Mouse (Mus musculus) lung, embryonic 15.5 days (tissue): ENCODE measurements at regions not wholly inside any gene's neighbourhood (a gene's known extent, or its start where the extent isn't known, plus 50 kb on each side); places are given as distances from the start of the nearest gene placed in this dataset.

Experiments
- ATAC-seq: fragments of 200-750 bp; cut with Nextera tagmentation; 2 replicates; pipeline ENCODE4 v1.8.0; 2017; ENCODE audit warnings: moderate number of reproducible peaks, borderline replicate concordance; ENCODE audit not compliant: low FRiP score, low TSS enrichment; ENCODE audit errors: extremely low read depth
- H3K27ac ChIP-seq: fragments of 300-500 bp; sonication (generic); 2 replicates; pipeline ENCODE4 v1.5.1; 2015; ENCODE audit warnings: moderate library complexity, mild to moderate bottlenecking, inconsistent platforms
- H3K27me3 ChIP-seq: fragments of 300-500 bp; sonication (generic); 2 replicates; pipeline ENCODE4 v1.6.1; 2015; ENCODE audit warnings: inconsistent platforms
- H3K36me3 ChIP-seq: fragments of 300-500 bp; sonication (generic); 2 replicates; pipeline ENCODE4 v1.6.1; 2015; ENCODE audit warnings: inconsistent platforms
- H3K4me1 ChIP-seq: fragments of 300-500 bp; sonication (generic); 2 replicates; pipeline ENCODE4 v1.6.1; 2015; ENCODE audit warnings: inconsistent platforms
- H3K4me2 ChIP-seq: fragments of 300-500 bp; sonication (generic); 2 replicates; pipeline ENCODE4 v1.6.1; 2015; ENCODE audit warnings: inconsistent platforms, mild to moderate bottlenecking, moderate library complexity
- H3K4me3 ChIP-seq: fragments of 300-500 bp; sonication (generic); 2 replicates; pipeline ENCODE4 v1.5.1; 2015; ENCODE audit warnings: mild to moderate bottlenecking, inconsistent platforms
- H3K9ac ChIP-seq: fragments of 300-500 bp; sonication (generic); 2 replicates; pipeline ENCODE4 v1.6.1; 2015; ENCODE audit warnings: inconsistent platforms
- H3K9me3 ChIP-seq: fragments of 300-500 bp; sonication (generic); 2 replicates; pipeline ENCODE4 v1.6.1; 2016; ENCODE audit warnings: inconsistent platforms
- WGBS: fragments of 180-500 bp; shearing (Covaris S2); methylation state at CpG from one replicate; pipeline ENCODE4 v1.1.7; 2015; 5-methylcytosine and 5-hydroxymethylcytosine counted together

DNA sequence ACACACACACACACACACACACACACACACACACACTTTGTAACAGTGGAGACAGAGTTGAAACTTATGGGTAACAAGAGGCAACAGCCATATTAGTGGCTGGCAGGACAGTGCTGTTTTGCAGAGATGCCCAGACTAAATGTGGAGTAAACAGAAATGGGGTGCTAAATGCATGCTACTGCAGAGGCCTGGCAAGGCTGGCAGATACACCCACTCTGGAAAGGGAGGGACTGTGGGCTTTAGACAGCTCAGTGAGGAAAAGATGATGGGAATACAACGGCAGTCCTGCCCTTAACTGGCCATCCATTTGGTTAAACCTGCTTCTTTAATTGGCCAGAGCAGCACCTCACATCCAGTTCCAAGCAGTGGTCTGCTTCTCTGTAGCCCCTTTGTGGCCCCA lies 113.7 kb upstream of the Topaz1 start:
- ATAC-seq = no peak
- 50% methylated on average over 1 of the region's 1 CpGs for WGBS
- no peaks in the 10 kb centered on the region for H3K9me3 ChIP-seq
- no peaks in the 10 kb centered on the region for H3K4me1 ChIP-seq
- H3K36me3 ChIP-seq = no peaks in the 10 kb centered on the region
- H3K27me3 ChIP-seq = no peaks in the 10 kb centered on the region
- H3K27ac ChIP-seq = no peak overlapping the region
- no peak overlapping the region for H3K4me3 ChIP-seq
- no peak overlapping the region for H3K4me2 ChIP-seq
- no peak overlapping the region for H3K9ac ChIP-seq

DNA sequence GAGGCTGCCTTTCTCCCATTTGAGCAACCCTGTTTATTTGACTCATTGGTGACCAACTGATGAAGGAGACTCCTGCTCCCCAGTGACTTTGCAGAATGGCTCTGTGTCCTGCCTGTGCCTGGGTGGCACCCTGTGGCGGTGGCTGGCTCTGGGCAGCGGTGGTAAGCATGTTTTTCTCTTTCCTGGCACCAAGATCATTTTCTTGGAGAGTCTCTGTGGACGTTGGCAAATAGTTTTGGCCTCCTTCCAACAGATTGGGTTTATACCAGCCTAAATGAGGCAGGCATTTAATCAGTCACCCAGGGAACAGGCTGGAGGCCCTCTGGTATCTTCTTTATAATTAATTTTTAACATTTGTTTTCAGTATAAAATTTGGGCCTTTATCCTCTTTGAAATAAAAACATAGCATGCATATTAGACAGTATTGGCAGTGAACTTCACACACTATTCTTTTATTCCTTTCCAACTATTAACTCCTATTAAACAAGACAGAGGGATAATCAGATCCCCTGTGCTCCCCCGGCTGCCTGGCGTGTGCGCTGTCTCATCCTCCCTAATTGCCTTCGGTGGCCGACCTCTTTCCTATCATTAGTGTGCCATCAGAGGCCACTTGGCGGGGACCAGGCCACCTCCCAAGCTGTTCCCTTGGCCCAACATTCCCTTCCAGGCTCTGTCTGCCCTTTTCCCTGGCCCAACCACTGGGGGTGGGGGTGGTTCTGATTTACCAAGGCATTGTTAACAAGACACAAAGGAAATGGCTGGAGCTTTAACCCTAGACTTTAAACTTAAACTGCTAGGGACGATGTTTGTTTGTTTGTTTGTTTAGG lies 111.8 kb upstream of the Topaz1 start:
- no peak overlapping the region for H3K4me2 ChIP-seq
- H3K9me3 ChIP-seq = no peaks in the 10 kb centered on the region
- H3K4me3 ChIP-seq = no peak overlapping the region
- no peak overlapping the region for H3K27ac ChIP-seq
- WGBS = 48% methylated on average over 10 of the region's 10 CpGs
- no peaks in the 10 kb centered on the region for H3K27me3 ChIP-seq
- H3K36me3 ChIP-seq = no peaks in the 10 kb centered on the region
- no peak overlapping the region for H3K9ac ChIP-seq
- no peak for ATAC-seq
- no peaks in the 10 kb centered on the region for H3K4me1 ChIP-seq

DNA sequence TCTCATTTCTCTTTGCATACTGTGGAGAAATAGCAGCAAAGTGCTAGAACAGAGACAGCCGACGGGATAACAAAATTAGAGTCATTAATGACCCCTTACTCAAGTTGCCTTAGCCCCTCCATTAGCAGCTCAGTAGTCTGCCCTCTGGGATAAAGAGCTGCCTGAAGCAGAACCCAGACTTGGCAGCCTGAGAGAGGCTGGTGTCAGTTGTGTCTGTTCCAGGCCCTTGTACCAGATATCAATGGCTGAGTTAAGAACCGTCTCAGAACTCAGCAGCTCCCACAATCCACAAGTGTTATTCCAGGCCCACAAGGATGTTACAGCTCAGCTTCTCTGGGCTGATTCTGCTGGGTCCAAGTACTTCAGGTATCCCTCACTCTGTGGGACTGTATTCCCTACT lies 109.6 kb upstream of the Topaz1 start:
- Histone ChIP-seq H3K9ac (no peak overlapping the region), H3K27me3 (no peaks in the 10 kb centered on the region), H3K4me3 (no peak overlapping the region), H3K4me1 (no peaks in the 10 kb centered on the region), H3K9me3 (no peaks in the 10 kb centered on the region), H3K4me2 (no peak overlapping the region), H3K27ac (no peak overlapping the region), H3K36me3 (no peaks in the 10 kb centered on the region)
- 57% methylated on average over 3 of the region's 3 CpGs for WGBS
- ATAC-seq = no peak

DNA sequence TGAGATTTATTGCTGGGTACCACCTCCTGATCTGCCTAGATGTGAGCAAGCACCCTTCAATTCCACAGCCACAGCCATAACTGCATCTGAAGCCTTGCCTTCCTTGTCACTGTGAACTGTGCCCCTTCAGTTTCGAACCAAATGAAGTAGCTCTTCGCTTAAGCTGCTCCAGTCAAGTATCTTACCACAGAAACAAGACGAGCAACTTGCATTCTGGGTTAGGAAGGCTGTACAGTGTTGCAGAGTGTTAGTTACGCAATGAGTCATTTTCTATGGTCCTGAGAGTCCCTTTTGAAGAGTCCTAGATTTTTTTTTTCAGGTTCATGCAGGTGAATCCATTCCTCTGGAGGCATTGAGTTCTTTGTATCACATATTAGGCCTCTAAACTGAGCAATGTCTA lies 107.9 kb upstream of the Topaz1 start:
- H3K4me3 ChIP-seq = no peak overlapping the region
- H3K27ac ChIP-seq = no peak overlapping the region
- no peak overlapping the region for H3K4me2 ChIP-seq
- no peaks in the 10 kb centered on the region for H3K9me3 ChIP-seq
- no peaks in the 10 kb centered on the region for H3K36me3 ChIP-seq
- no peaks in the 10 kb centered on the region for H3K27me3 ChIP-seq
- WGBS = 60% methylated on average over 4 of the region's 4 CpGs
- no peaks in the 10 kb centered on the region for H3K4me1 ChIP-seq
- ATAC-seq = no peak
- no peak overlapping the region for H3K9ac ChIP-seq

DNA sequence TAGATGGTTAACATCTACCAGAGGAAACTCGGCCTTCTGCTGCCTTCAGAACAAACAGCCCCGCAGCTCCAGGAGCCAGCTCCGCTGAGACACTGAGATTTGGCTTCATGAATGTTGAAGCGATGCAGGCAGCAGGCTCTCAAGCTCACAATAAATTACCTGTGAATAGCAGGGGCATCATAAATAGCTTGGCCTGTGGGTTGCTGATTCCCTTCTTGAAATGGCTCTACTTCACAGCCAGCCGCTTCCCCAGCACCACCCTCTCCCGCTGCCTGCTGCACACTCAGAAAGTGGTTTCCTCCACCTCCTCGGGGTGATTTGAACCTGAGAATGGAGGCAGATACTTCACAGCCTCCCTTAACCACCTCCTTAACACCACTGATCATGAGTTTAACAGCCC lies 104.2 kb upstream of the Topaz1 start:
- H3K9me3 ChIP-seq = no peaks in the 10 kb centered on the region
- no peak overlapping the region for H3K27ac ChIP-seq
- no peaks in the 10 kb centered on the region for H3K4me1 ChIP-seq
- ATAC-seq = no peak
- H3K27me3 ChIP-seq = no peaks in the 10 kb centered on the region
- no peak overlapping the region for H3K9ac ChIP-seq
- no peak overlapping the region for H3K4me2 ChIP-seq
- H3K36me3 ChIP-seq = no peaks in the 10 kb centered on the region
- H3K4me3 ChIP-seq = no peak overlapping the region
- 48% methylated on average over 7 of the region's 7 CpGs for WGBS

DNA sequence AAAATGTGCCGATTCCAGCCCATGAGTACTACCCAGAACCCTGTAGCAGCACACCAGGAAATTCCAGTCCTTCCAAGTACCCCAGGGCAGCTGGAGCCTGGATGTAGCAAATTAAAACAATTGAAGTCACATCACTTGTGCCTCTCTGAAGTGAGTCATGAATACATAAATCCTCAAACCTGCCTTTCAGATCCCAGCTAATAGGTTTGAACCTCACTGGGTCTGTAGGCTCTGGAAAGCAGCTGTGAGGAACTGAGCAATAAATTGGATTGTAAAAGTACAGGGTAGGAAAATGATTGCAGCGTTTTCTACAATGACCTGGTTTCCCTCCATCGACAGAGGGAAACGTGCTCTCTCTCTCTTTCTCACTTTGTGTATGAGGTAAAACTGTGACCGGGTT lies 101.6 kb upstream of the Topaz1 start:
- Histone ChIP-seq H3K4me1 (no peaks in the 10 kb centered on the region), H3K4me2 (no peak overlapping the region), H3K36me3 (no peaks in the 10 kb centered on the region), H3K4me3 (no peak overlapping the region), H3K9me3 (no peaks in the 10 kb centered on the region), H3K27me3 (no peaks in the 10 kb centered on the region), H3K9ac (no peak overlapping the region), H3K27ac (no peak overlapping the region)
- no peak for ATAC-seq
- WGBS = 78% methylated on average over 5 of the region's 5 CpGs

DNA sequence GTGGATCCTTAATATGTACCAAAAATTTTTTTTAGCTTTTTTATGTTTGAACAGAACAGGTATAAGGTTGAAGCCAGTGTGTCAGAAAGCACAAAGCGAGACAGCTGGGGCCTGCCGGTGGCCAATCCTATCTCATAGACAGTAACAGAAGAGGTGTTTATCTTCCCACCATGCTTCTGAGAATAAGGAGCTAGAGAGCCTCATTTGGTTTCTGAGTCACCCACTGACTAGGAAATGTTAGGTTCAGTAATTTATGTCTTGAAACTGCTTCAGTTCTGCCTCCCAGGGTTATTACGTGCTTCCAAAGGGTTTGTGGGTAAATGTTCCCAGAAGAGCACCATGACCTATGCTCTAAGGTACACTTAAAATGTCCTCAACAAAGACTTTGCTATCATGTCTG lies 96.3 kb upstream of the Topaz1 start:
- no peak overlapping the region for H3K4me2 ChIP-seq
- no peaks in the 10 kb centered on the region for H3K27me3 ChIP-seq
- ATAC-seq = no peak
- 77% methylated on average over 3 of the region's 3 CpGs for WGBS
- H3K4me3 ChIP-seq = no peak overlapping the region
- no peaks in the 10 kb centered on the region for H3K9me3 ChIP-seq
- no peak overlapping the region for H3K9ac ChIP-seq
- H3K27ac ChIP-seq = no peak overlapping the region
- no peaks in the 10 kb centered on the region for H3K4me1 ChIP-seq
- H3K36me3 ChIP-seq = no peaks in the 10 kb centered on the region

DNA sequence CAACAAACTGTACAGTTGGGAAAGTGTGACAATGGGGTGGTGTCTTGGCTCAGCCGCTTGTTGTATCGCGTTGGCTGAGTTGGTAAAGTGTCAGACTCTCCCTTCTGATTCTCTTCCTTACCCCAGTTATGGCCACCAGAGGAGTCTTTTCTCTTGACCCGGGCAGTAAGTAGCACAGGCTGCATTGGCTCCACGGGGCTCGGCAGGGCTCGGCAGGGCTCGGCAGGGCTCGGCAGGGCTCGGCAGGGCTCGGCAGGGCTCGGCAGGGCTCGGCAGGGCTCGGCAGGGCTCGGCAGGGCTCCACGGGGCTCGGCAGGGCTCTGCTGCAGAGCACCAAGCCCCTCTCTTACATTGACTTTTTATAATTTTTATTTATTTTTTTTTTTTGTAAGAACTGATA lies 91.6 kb upstream of the Topaz1 start:
- Histone ChIP-seq H3K27ac (no peak overlapping the region), H3K9ac (no peak overlapping the region), H3K27me3 (no peaks in the 10 kb centered on the region), H3K4me1 (no peaks in the 10 kb centered on the region), H3K36me3 (no peaks in the 10 kb centered on the region), H3K9me3 (no peaks in the 10 kb centered on the region), H3K4me2 (no peak overlapping the region), H3K4me3 (no peak overlapping the region)
- WGBS = 54% methylated on average over 17 of the region's 17 CpGs
- ATAC-seq = no peak

DNA sequence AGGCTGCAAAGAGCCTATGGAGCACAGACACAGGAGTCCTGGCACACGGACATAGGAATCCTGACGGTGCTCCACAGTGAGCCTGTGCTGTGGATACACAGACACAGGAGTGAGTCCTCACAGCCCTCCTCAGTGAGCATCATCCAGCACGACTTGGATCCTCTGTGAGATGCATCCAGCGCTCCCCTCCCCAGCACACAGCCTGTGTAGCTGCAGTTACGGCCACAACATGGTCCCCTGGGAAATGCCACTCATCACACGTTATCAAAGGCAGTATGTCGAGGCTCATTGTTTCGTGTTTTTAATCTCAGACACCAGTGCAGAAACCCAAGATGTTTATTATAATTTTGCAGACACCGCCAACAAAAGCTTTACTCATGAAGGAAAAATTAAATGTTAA lies 87.1 kb upstream of the Topaz1 start:
- 46% methylated on average over 9 of the region's 9 CpGs for WGBS
- Histone ChIP-seq H3K4me1 (no peaks in the 10 kb centered on the region), H3K9ac (no peak overlapping the region), H3K36me3 (no peaks in the 10 kb centered on the region), H3K4me2 (no peak overlapping the region), H3K27me3 (no peaks in the 10 kb centered on the region), H3K27ac (no peak overlapping the region), H3K4me3 (no peak overlapping the region), H3K9me3 (no peaks in the 10 kb centered on the region)
- ATAC-seq = no peak

DNA sequence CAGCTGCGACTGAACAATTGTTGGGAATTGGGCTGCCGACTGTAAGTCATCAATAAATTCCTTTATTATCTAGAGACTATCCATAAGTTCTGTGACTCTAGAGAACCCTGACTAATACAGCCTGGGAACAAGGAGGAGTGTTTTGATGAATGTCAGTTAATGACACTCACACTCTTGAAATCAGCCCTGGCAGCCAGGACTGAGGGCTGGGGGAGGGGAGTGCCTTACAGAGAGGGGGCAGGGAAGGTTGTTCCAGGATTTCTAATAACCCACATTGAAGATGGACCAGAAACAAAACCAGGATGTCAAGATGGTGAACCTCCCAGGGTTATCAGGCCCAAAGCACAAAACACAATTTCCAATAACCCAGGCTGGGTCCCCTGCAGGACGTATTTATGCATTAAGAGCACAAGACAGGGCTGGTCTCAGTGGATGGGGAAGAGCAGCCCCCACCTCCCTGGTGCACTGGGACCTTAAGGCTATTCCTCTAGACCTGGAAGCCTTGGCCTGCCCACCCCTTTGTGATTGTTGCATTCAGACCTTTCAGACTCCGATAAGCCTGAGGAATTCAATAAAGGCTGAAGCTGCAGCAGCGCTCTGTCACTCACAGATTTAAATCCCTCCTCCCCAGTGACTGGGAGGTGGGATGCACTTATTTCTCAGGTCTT lies 80.0 kb upstream of the Topaz1 start:
- H3K36me3 ChIP-seq = no peaks in the 10 kb centered on the region
- no peaks in the 10 kb centered on the region for H3K4me1 ChIP-seq
- no peak overlapping the region for H3K4me2 ChIP-seq
- no peaks in the 10 kb centered on the region for H3K9me3 ChIP-seq
- no peak overlapping the region for H3K4me3 ChIP-seq
- H3K9ac ChIP-seq = no peak overlapping the region
- ATAC-seq = no peak
- WGBS = 39% methylated on average over 4 of the region's 5 CpGs
- H3K27me3 ChIP-seq = no peaks in the 10 kb centered on the region; the same call in 1 of the 2 replicates
- no peak overlapping the region for H3K27ac ChIP-seq

DNA sequence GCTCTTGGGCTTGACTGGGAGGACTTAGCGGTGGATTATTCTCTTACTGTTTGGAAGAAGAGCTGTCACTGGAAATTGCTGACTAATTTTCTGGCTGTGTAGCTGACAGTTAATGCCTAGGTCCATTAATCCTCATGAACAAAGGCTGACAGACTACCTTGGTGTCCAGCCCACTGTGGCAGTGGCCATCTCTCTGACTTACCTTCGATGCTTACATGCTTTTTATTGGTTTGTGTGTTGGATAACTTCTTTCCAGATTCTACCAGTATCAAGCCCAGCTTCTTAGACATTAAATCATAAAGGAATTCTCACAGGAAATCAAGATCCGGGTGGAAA lies 79.5 kb upstream of the Topaz1 start:
- H3K27ac ChIP-seq = no peak overlapping the region
- H3K36me3 ChIP-seq = no peaks in the 10 kb centered on the region
- 50% methylated on average over 3 of the region's 3 CpGs for WGBS

DNA sequence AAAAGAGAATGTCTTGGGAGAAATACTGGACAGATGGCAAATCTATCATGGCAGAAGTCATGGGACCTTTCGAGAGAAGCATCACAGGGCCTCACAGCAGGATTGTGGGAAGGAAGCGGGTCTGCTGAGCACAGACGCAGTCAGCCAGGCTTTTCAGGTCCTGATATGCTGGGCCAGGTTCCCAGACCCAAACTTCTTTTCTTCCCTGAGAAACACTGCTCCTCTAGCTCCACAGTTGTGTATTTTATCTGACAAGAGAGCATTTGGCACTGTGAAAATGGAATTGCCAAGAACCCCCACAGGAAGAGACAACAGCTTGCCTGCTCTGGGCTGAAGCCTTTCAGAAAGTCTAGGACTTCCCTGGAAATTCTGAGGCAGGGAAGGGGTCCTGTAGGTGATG lies 73.4 kb upstream of the Topaz1 start:
- no peak for ATAC-seq
- H3K36me3 ChIP-seq = no peaks in the 10 kb centered on the region
- no peaks in the 10 kb centered on the region for H3K27me3 ChIP-seq
- no peak overlapping the region for H3K9ac ChIP-seq
- H3K4me3 ChIP-seq = no peak overlapping the region
- H3K4me2 ChIP-seq = no peak overlapping the region
- no peaks in the 10 kb centered on the region for H3K9me3 ChIP-seq
- no peak overlapping the region for H3K27ac ChIP-seq
- no peaks in the 10 kb centered on the region for H3K4me1 ChIP-seq
- 66% methylated on average over 3 of the region's 3 CpGs for WGBS

More for the DNA sequence above, 79.5 kb upstream of the Topaz1 start:
- Histone ChIP-seq H3K9me3 (no peaks in the 10 kb centered on the region), H3K9ac (no peak overlapping the region), H3K27me3 (no peaks in the 10 kb centered on the region; the same call in 1 of the 2 replicates), H3K4me1 (no peaks in the 10 kb centered on the region), H3K4me2 (no peak overlapping the region), H3K4me3 (no peak overlapping the region)
- ATAC-seq = no peak
